Mouse (Mus musculus) left cerebral cortex, adult 18-20 months (tissue): ENCODE results near the gene Clba1. TPM values are rescaled to one million over a fixed set of nuclear protein-coding genes. Genes with fewer than 3 reads are reported as not detected.

Experiments
- DNase-seq, 2 experiments: peaks; one replicate each; pipeline ENCODE4 v3.0.0; 2021 to 2022; ENCODE audit warnings: low spot score in 2 of 2, mixed read lengths in 1 of 2
- long read RNA-seq, 2 experiments: library from polyadenylated mRNA; stranded (forward); transcript quantifications; one replicate each; pipeline ENCODE4 v2.0.0; 2021
- total RNA-seq, 2 experiments: library from RNA; stranded (reverse); gene quantifications; 2 replicates each; pipeline ENCODE4 v1.2.3; 2021

The Clba1 gene
- total RNA-seq = 10 to 100 TPM; 19.6 to 22.1 TPM
- long read RNA-seq, experiment 1, transcript Clba1-201 (5 exons, 1,960 nt) = major isoform, 36 of 37 reads
- long read RNA-seq, experiment 1, partial matches to known transcripts = 0 of 37 reads
- long read RNA-seq, experiment 1, other reads (novel, unspliced or antisense) = 1 of 37 reads
- long read RNA-seq, experiment 2, transcript Clba1-201 (5 exons, 1,960 nt) = major isoform, 30 of 32 reads
- long read RNA-seq, experiment 2, partial matches to known transcripts = 0 of 32 reads
- long read RNA-seq, experiment 2, other reads (novel, unspliced or antisense) = 2 of 32 reads

GRCm38 (mm10) chr12:112808587-112809364 is at the start of gene Clba1:
TSS of gene Clba1 (plus strand) at chr12:112808937.
- peak; percentile 91 to 95 for DNase-seq

- DNase-seq = no peak
Measured at GRCm38 (mm10) chr12:112759471-112759870, 49.3 kb upstream of the Clba1 start.

DNA sequence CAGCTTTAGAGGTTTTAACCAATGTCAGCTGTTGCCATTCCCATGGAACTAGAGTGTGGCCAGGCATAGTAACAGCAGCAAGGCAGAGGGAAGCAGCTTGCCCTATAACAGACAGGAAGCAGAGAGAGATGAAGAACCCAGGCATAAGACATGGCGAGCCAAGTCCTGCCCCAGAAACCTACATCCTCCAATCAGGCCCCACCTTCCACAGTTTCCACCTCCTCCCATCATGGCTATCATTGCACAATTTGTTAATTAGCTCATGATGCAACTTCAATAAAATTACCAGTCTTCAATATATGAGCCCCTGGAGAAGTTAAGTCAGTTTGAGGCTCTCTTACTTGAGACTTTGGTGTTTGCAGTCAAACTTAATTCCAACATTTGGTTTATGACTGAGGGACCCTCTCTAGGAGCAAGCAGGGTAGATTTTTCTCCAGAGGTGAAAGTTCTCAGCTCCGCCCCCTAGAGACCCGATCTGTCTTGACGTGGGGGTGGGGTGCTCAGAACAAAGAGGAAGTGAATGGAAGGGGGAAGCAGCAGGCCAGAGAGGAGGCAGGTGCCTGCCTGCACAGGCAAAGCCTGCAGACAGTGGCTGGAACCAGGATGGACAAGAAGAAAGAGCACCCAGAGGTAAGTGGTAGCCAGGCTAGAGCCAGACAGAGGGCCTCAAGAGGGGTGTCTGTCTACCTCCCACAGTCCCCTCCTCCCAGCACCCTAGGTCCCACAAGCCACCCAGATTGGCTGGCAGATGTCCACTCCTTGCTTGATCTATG is 48.4 kb upstream of the Clba1 start, which contains the start of gene Pld4:
Pld4 (plus strand) TSS at position 502 of the 773 bp plus-strand sequence.
- no peak for DNase-seq

DNA sequence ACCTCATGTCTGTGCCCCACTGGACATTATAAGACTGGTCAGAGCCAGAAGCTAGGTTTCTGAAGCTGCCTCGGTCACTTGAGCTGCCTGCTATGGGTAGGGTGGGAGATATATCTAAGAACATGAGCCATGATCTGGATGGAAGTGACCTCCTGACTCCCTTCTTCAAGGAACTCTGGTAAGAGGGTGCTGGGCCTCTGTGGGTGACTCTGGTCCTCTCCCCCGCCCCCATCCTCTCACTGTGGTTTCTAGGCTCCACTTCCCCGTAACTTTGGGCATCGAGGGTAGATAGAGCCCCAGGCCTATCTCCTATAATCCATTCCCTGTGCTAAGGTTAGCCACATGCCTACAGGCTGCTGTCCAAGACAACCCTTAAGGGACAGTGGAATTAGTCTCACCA is 47.3 kb upstream of the Clba1 start:
- no peak for DNase-seq

GRCm38 (mm10) chr12:112762018-112762417 is 46.7 kb upstream of the Clba1 start:
- no peak for DNase-seq

GRCm38 (mm10) chr12:112763176-112763575 is 45.6 kb upstream of the Clba1 start:
- DNase-seq = no peak

DNA sequence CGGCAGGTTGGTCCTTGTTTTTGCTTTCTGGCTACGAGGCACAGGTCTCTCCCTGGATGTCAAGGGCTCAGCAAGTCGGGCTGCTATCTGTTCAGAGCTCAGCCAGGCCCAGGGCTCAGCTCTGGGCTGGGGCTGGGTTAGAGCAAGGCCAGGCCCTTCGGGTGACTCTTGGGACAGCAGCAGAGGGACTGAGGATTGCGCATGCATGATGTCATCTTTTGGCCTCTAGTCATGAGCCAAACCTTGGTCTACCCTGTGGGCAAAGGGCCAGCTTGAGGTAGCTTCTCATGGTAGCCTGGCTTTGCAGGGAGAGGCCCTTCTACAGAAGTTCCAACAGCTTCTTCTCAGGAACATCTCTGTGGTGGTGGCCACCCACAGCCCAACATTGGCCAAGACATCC is 44.6 kb upstream of the Clba1 start:
- no peak for DNase-seq

DNA sequence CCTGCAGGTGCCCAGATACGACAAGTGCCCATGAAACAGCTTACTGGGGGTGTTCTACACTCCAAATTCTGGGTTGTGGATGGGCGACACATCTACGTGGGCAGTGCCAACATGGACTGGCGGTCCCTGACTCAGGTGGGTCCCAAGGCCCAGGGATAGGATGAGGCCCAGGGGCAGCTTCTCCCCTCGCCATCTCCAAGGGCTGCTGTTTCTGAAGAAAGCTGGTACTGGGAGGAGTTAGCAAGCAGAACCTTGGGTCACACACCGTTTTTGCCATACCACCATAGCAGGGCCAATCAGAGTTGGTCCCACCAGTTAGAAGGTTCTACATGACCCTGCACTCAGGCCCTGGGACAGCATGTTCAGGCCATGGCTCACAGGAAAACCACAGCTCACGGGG is 43.7 kb upstream of the Clba1 start:
- DNase-seq = no peak

- no peak for DNase-seq
Measured at GRCm38 (mm10) chr12:112766586-112766985, 42.2 kb upstream of the Clba1 start.

- no peak for DNase-seq
Measured at GRCm38 (mm10) chr12:112767036-112767890, 41.5 kb upstream of the Clba1 start.

- no peak for DNase-seq
Measured at GRCm38 (mm10) chr12:112768166-112768565, 40.6 kb upstream of the Clba1 start.

- peak in 1 of 2 experiments; percentile 26 for DNase-seq
Measured at GRCm38 (mm10) chr12:112769031-112769430, 39.7 kb upstream of the Clba1 start.

DNA sequence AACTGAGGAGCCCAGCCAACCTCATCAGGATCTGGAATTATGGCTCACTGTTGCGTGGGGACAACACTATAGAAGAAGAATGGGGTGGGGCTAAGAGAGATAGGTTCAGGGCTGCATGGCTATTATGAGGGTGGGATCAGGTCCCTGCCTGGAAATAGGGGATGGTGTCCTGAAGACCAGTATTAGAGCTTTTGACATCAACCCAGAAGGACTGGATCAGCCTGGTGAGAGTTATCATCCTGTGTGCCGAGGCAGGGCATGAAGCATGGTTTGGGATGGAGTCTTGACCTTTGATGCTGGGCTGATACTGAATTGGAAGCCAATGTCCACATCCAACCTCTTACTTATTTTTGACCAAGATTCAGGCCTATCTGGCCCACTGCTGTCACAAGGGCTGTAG is 39.0 kb upstream of the Clba1 start:
- no peak for DNase-seq

GRCm38 (mm10) chr12:112770396-112770795 is 38.3 kb upstream of the Clba1 start:
- DNase-seq = no peak

DNA sequence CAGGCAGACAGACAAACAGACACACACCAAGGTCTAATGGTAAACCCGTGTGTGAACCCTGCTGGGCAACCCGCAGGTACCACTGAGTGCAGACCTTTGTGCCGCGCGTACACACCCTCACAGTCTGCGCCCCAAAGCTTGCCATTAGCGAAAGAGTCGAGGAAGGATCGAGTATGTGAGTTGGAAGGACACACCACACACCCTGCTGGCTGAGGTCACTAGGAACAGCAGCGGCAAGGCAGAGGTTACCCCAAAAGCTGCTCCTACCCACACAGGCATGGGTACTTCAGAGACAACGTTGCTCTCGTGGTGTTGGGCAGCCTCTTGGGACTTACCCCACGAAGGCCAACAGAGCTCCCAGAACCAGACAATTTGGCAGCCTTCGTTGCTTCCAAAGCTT is 36.4 kb upstream of the Clba1 start:
- no peak for DNase-seq

DNA sequence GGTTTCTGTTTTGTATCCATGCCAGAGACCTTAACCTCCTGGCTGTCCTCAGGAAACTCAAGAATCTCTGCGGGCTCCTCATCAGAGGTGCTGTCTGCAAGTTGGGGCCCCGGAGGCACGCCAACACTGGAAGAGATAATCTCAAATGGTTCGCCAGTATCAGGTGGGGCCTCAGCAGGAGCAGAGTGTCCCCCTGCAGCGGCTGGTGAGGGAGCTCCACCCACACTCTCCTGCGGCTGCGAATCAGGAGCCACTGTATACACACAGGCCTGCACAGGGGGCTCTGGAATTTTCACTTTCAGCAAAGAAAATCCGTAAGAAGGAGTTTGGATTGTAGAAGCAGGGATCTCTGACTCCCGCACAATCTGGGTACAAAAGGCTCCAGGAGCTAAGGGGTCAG is 35.4 kb upstream of the Clba1 start:
- DNase-seq = no peak

DNA sequence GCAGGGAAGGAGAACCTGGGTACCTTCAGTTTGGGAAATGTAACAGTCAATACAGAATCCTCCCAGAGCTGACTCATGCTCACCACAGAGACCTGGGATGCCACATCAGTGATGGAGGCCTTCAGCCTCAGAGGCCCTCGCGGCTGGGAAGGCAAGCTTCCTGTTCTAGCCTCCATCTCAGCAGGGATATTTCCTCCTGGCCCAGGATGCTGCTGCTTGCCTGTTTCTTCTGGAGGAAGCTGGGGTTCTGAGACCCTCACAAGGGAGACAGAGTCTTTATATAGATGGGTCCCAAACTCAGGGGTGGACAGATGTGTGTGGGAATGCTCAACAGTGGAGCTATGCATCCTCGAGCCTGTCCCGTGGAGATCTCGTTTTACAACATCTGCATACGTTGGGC is 34.7 kb upstream of the Clba1 start:
- no peak for DNase-seq

DNA sequence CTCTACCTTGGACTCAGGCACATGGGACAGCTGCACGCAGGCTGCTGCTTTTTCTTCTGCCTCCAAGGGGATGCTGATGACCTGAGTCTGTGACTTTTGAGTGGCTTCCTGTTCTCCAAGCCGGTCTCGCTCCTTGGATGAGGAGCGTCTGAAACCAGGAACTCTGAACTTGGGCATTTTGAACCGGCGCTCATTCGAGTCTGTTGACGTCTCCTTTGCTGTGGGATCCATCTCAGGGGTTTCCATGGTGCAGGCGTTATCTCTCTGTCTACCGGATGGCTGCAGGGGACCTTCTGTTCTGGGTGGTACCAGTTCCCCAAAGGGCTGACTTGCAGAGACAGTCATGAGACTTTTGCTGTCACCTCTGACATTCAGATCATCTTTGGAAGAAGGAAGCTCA is 34.3 kb upstream of the Clba1 start:
- DNase-seq = no peak

DNA sequence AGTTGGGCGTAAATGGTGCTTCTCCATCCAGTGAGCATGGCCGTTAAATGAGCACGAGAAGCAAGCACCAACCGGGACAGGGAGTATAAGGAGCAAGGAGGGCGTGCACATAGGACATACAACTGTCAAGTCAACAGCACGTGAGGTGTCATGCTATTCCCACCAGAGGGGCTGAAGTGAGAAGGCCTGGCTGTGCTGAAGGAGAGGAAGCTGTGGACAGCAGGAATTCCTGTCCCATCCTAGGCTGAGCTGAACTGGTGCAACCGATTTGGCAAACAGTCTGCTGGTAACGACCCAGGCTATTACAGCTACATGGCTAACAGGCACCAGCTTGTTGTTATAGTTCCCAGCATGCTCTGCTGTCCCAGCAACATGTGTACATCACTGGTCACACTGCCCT is 17.7 kb upstream of the Clba1 start:
- DNase-seq = no peak

- DNase-seq = no peak
Measured at GRCm38 (mm10) chr12:112793601-112794355, 15.0 kb upstream of the Clba1 start.
